Mouse (Mus musculus): ENCODE results near the gene Uhrf1bp1l. TPM values are rescaled to one million over a fixed set of nuclear protein-coding genes. Genes with fewer than 3 reads are reported as not detected.

Uhrf1bp1l gene
- total RNA-seq, 2 experiments from 2014 or later = 23.0 to 25.0 TPM

DNA sequence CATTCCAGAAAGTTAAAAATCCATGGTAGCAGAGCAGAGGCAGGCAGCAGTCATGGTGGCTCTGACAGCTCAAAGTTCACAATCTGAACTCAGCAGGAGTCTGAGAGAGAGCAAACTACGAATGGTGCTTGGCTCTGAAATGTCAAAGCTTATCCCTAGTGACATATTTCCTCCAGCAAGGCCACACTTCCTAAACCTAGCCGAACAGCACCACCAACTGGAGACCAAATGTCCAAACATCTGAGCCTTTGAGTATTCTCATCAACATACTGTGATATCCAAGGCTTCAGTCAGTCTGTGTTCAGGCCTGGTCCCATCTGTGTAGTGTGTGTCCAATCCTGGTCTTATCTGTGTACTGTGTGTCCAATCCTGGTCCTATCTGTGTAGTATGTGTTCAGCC is 79.1 kb downstream of the Uhrf1bp1l start:
- intact Hi-C loops (cut with DNase I) = loop anchor here (2.0 to 10.0 kb wide), 3 partner anchors 87 to 365 kb away; no protein-coding TSS in a partner anchor
- DNase-seq (ENCODE audit: low spot score) = no peak

DNA sequence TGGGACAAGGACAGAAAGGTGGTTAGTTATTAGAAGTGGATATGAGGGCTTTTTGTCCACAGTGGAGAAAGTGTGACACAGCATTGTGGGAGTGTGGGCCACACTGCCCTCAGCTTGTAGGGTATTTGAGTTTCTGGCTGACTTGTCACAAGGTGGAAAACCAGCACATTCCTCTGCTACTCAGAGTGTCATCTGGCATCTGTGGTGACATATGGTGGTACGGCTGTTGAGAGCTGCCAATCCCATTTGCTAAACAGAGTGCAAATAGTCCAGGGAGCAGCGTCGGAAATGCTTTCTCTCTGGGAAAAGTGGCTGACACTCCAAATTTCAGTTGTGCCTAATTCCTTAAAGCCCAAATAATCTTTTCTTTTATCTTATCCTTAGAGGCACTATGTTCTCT is 82.1 kb downstream of the Uhrf1bp1l start:
- intact Hi-C loops (cut with DNase I) = loop anchor here (10.0 kb wide), 1 partner anchor 172 kb away; no protein-coding TSS in a partner anchor
- DNase-seq (ENCODE audit: low spot score) = no peak

DNA sequence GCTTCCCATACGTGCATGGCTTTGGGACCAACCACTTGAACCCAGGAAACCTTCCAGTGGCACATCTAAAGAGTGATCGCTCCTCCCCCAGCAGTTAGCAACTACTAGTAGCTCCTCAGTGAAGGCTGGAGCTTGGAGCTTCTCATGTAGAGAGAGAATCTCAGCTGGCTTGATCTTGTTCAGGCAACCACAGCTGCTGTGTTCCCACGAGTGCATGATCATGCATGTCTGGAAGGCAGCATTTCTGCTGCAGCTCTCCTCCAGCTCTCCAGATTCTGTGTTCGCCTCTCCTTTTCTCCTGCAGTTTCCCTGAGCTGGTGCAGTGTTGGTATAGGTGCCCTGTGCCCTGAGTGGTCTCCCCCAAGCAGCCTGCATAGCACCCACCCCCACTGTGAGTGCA is 87.5 kb downstream of the Uhrf1bp1l start:
- intact Hi-C loops (cut with DNase I) = no loop called here
- DNase-seq (ENCODE audit: low spot score) = no peak

DNA sequence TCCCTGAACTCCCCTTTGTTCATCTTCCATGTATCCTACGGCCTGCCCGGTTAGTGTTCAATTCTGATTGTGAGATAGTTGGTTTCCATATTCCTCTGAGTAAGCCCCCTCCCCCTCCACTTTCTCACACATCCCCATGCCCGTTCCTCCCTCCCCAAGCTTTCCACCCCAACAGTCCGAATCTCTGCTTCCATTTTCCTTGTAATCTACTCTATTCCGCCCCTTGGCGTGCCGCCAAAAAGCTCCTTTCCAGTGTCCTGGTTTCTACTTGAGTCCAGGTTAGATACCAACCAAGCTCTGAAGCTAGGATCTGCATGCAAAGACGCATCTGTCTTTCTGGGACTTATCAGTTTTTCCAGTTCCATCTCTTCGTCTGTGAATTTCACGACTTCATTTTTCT is 88.4 kb downstream of the Uhrf1bp1l start:
- no peak for DNase-seq (ENCODE audit: low spot score)
- intact Hi-C loops (cut with DNase I) = no loop called here

DNA sequence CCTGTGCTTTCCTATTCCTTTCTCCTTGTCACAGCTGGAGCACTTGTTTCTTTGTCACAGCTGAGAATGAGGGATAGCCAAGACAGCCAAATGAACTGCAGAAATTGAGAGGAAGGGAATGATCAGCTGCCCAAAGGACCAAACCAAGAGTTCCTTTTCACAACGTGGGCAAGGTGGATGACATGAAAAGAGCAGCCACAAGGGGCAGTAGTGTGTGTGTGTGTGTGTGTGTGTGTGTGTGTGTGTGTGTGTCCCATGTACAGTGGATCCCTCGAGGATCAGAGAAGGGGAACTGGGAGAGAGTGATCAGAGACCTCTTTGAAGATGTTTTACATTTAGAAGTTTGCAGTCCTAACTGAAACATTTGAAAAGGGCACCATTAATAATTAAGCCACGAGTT is 92.7 kb downstream of the Uhrf1bp1l start:
- DNase-seq (ENCODE audit: low spot score) = no peak
- intact Hi-C loops (cut with DNase I) = no loop called here

DNA sequence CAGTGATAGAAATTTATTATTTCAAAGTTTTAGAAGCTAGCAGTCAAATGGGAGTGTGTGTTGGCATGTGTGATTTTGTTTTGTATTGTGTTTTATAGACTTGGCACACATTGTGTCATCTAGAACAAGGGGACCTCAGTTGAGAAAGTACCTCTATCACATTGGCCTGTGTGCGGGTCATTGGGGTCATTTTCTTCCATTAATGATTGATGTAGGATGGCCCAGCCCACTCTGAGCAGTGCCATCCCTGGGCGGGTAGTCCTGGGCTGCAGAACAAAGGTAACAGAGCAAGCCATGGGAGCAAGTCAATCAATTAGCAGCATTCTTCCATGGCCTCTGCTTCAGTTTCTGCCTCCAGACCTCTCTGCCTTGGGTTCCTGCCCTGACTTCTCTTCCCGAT is 94.0 kb downstream of the Uhrf1bp1l start:
- intact Hi-C loops (cut with DNase I) = no loop called here
- DNase-seq (ENCODE audit: low spot score) = no peak

DNA sequence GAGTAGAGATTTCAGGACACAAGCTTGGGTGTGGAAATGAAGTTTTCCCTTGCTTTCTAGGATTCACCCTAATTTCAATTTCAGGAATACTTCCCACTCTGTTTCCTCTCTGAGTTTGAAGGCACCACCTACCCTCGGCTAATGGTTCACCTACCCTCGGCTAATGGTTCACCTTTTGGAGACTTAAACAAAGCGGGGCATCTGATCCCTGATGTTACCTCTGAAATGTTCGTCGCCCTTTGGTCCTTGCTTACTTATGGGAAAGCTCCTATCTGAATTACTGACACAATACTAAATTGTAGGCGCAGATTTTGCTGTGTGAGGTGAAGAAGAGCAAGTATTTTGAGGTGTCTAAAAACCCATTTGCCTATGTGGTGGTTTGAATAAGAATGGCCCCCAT is 106.2 kb downstream of the Uhrf1bp1l start:
- intact Hi-C loops (cut with DNase I) = no loop called here
- no peak for DNase-seq (ENCODE audit: low spot score)

DNA sequence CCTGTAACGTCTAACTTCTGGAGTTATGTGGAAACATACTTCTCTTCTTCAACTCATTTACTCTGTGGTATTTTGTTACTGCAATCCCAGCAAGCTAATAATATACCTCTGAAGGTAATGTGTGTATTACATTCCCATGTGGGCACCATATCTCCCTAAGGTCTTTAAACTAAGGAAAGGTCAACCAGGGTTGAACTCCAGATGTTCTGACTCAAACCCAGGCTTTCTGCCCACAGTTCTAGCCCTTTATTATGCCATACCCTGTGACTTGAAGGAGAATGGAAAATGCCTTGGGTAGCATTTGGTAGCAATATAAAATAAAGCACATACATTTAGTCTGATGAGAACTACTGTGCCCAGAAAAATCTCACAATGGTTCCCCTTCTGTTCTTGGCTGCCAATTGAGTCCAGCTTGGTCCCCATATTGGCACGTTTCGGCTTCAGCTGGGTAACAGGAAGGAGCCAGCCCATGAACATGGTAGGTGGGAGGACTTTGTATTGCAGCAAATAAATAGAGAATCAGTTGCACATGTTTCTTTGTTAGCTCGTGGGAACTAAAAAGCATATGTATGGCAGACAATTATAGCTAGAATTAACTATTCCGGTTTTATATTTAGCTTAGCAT is 110.6 kb downstream of the Uhrf1bp1l start:
- intact Hi-C loops (cut with DNase I) = no loop called here
- no peak for DNase-seq (ENCODE audit: low spot score)

DNA sequence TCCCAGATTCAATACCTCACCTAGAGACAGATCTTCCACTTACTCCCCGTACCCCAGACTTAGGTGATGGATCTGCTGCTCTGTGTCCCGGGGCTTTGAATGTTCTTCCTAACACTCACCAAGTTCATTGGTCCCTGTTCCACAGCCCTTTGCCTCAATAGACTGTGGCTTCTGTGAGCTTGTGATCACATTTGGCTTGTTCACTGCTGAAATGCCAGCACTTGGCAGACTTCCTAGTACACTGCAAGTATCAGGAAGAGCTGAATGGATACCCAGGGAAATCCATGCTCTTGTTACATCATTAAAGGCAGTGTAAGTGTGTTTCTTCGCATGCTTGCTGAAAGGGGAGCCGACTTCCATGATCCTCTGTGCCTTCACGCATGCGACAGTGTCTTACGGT is 111.5 kb downstream of the Uhrf1bp1l start:
- no peak for DNase-seq (ENCODE audit: low spot score)
- intact Hi-C loops (cut with DNase I) = no loop called here

DNA sequence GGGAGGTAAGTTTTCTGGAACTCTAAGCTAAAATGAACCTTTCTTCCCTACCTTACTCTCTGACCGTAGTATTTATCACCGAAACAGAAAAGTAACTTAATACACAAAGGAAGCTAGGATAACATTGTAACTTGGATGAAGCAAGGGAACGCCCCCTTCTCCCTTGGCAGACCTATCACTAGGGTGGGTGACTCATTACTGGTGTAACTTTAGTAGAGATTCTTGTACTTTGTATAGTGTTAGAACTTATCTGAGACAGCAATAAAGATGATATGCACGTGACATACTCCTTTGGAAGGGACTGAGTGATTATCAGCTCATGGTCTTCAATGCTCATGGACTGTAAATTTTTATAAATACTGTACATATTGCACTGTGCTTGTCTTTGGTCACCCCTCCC is 123.4 kb downstream of the Uhrf1bp1l start:
- no peak for DNase-seq (ENCODE audit: low spot score)
- intact Hi-C loops (cut with DNase I) = no loop called here

DNA sequence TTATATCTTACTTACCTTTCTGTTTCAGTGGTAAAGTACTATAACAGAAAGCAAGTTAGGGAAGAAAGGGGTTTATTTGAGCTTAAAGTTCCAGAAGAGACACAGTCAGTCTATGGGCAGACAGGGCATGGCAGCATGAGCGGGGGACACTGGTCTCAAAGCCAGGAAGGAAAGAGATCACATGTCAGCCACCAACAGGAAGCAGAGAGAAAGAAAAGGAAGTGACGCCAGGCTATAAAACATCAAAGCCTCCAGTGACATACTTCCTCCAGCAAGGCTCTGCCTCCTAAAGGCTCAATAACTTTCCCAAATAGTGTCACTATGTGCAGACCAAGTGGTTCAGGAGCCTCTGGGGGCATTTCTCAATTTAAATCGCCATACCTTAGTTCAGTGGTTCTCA is 124.0 kb downstream of the Uhrf1bp1l start:
- intact Hi-C loops (cut with DNase I) = no loop called here
- no peak for DNase-seq (ENCODE audit: low spot score)

Other genes starting within 250 kb of the Uhrf1bp1l start
- under 1 TPM; 0.17 to 0.42 TPM for gene Nr1h4, start 211.4 kb upstream of the Uhrf1bp1l start, total RNA-seq (2021)
- not detected for gene Slc17a8, start 123.7 kb upstream of the Uhrf1bp1l start, total RNA-seq (2021)
- 10 to 100 TPM; 14.9 to 16.3 TPM for gene Scyl2, start 58.7 kb upstream of the Uhrf1bp1l start, total RNA-seq (2021)
- 10 to 100 TPM; 11.5 to 12.2 TPM for gene Actr6, start 12.7 kb upstream of the Uhrf1bp1l start, total RNA-seq (2021)
- gene Anks1b, start 128.5 kb downstream of the Uhrf1bp1l start, total RNA-seq (2021) = under 1 TPM; 0.48 to 0.70 TPM